Mouse (Mus musculus): Measurements from ENCODE around the gene Gnas.

Gene Gnas

DNA sequence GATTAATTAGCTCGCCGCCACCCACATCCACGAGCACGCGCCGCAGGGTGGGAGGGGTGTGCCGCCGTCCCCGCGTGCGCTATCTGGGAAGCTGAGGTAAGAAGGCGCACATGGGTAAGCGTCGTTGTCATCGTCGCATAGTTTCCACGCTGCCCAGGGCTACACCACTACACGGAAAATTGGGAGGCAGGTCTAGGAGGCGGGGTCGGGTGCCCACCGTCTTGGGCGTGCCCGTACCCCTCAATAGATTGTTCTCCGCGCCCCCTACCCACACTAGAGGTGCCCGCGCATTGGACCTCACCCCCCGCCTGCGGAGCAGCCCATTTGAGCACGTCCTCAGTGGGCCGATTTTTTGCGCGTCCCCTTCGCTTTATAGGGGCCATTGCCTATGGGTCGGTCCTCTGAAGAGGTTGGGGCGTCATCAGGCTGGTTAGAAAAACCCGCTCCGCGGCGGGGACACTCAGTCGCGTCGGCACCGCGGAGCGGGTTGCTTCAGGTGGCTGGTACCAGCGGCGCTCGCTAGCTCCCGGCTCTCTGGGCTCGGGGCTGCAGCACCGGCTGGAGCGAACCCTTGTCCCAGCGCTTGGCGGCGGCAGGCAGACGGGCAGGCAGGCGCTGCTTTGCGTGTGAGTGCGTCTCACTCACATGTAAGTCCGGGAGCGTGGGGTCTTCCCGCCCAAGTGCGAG is 43.3 kb downstream of the Gnas start:
- no peak for DNase-seq (ENCODE audit: extremely low read depth, low read depth, low spot score)

DNA sequence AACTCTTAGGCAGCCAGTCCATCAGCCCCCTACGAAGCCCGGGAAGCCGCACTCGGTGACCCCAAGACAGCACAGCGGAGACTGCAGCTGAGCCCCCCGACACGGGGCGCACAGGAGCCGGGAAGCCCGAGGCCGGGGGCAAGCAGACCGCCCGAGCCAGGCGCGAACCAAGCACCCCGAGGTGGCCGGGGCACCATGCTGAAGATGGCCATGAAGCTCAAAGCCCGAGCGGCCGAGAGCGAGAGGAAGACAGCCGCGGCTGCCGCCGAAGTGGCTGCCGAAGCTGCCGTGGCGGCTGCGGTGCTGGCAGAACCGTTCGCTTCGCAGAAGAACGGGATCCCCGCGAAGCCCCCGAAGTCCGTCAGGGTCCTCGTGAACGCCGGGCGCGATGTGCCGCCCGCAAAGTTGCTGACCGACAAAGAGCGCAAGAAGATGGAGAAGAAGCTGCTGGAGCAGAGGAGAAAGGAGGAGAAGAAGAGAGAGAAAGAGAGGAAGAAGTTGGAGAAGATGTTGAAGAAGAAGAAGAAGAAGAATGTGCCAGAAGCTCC is 44.3 kb downstream of the Gnas start:
- no peak for DNase-seq (ENCODE audit: extremely low read depth, low read depth, low spot score)

DNA sequence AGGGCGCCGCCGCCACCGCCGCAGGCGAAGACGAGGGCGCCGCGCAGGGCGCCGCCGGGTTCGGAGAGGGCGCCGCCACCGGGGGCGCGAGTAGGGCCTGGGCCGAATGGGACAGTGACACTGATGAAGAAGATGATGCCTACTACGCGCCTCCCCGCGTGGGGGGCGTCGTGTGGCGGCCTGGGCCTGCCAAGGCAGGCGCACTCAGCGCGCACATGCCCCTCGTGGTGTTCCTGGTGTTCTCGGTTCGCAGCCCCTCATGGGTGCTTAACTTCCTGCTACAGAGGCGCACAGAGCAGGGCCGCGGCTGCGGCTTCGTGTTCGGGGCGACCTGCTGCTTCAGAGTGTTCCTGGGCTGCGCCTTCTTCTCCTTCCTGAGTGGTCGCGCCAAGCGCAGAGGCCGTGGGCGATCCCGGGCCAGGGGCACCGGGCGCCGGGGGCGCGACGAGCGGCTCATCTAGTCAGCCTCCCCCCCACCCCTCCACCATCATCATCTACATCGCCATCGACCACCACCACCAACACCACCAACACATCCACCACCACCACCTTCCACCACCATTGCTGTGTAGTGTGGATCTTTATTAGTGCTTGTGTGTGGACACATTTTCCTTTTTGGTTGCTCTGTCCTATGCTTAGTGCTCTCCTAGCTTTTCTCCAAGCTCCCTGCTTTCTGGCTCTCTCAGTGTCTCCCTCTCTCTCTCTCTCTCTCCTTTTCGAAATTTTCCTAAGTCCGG is 45.0 kb downstream of the Gnas start:
- DNase-seq (ENCODE audit: extremely low read depth, low read depth, low spot score) = no peak

DNA sequence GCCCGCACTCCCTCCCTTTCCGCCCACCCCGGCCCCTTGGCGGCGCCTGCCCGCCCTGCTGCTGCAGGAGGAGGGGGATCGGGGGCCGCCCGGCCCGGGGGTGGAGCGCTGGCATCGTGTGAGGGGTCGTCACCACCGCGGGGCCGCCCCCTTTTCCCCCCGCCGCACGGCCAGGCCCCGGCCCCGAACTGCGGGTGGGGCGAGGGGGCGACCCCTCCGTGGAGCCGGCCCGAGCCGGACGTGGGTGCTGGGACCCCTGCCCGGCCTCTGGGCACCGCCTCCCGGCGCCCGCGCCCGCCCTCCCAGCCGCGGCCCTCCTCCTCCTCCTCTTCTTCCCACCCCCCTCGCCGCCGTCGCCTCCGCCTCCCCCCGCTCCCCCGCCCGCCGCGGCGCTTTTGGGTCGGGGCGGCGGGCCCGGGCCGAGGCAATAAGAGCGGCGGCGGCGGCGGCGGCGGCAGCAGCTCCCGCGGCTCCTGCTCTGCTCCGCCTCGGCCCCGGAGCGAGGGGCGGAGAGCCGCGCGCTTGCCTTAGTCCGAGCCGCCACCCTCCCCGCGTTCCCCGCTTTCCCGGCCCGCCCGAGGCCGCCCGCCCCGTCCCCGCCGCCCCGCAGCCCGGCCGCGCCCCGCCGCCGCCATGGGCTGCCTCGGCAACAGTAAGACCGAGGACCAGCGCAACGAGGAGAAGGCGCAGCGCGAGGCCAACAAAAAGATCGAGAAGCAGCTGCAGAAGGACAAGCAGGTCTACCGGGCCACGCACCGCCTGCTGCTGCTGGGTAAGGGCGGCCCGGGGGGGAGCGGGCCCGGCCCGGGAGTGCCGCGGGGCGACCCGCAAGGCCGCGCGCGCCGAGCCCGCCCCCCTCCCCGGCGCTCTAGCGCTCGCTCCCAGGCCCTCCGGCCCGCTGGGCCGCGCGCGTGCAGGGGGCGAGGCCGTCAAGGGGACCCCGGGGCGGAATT is 45.8 kb downstream of the Gnas start:
- DNase-seq (ENCODE audit: extremely low read depth, low read depth, low spot score) = no peak

DNA sequence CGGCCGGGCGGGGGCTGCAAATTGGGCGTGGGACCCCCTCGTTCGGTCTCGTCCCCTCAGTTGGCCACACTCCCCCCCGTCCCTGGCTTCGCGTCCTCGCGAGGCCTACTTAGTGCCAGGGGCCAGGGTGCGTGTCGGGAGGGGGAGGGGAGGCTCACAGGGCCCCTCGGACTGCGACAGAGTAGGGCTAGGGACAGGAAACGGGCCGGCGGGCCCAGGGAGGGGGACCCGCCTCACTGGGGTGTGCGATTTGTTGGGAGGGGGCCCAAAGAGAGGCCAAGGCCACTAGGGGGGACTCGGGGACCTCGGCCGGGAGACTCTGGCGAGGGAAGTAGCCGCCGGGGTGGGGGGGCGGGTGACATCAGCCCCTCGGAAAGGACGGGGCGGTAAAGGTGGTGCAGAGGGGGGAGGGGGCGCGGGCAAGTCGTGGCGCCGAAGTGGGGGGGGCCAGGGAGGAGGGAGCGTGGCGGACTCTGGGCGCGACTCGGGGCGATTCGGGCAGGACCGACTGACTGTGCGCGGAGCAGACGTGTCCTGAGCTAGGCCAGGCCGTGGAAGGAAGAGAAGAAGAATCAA is 46.6 kb downstream of the Gnas start:
- no peak for DNase-seq (ENCODE audit: extremely low read depth, low read depth, low spot score)

DNA sequence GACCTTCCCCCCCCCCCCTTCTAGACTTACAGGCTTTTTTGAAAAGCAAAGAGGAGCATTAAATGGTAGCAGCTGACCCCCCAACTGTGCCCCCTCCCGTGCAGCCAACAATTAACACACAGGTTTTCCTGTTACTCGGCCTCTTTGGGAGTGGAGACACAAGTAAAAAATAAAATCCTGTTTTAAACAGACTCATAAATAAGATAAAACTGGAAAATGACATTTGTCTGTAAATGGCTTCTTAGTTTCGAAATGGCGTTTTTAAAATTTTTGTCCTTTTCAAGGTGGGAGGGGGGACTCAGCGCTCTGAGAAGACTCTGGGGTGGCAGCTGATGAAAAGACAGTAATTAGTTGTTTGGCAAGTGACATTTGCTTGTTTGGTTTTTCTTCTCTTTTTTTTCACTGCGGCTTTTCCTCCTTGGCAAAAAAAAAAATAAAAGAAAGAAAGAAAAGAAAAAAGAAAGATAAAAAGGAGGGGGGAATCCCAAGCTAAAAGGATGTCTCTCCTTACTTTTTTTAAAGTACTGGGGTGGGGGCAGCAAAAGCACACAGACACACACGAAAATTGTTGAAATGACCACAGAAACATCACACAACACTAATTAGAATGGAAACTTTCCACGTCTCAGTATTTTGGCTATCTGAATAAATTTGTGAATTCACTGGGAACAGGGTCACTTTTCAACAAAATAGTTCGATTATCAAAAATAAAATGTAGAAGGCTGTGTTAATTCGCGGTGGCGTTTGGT is 47.3 kb downstream of the Gnas start:
- DNase-seq (ENCODE audit: extremely low read depth, low read depth, low spot score) = no peak

DNA sequence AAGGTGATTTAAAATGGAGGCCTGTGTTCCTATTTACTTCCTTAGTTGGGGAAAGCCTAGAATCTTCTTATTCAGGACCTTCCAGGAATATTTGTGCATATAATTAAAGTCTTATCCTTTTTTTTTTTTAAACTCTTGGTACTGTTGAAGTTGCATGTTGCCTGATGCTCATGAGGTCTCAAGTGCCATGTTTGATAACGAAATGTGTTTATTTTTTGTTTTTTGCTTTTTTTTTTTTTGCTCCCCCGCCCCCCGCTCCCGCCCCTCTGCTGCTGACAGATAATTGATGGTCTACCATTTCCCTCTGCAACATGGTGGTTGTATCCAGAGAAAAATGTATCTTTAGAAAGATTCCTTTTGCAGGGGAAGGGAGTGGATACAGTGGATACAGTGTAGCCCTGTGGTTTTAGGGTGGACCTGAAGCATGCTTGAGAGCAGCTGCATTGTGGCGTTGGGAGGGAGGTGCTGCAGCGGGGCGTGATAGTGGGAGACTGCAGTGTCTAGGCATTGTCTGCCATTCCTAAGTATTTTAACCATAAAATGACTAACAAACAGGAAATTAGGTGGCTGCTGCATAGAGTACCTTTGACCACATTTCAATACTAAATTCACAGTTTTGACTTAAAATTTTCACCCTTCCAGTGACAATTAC is 49.2 kb downstream of the Gnas start:
- no peak for DNase-seq (ENCODE audit: extremely low read depth, low read depth, low spot score)

DNA sequence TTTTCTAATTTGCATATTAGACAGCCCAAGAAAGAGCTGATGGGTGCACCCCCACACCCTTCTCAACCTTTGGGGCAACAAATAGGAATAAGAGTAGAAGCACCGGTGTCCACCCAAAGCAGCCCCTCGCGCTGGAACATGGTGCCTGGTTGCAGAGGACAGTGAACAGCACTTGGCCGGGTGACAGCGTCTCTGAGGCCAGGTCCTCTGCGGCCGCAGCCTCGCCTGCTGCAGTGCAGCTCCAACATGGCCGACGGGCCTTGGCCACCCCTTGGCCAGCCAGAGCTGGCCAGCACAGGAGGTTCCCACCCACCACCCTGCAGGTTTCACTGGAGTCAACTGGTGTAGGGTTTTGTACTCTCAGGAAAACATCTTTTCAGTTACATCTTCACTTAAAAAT is 50.3 kb downstream of the Gnas start:
- no peak for DNase-seq (ENCODE audit: extremely low read depth, low read depth, low spot score)

DNA sequence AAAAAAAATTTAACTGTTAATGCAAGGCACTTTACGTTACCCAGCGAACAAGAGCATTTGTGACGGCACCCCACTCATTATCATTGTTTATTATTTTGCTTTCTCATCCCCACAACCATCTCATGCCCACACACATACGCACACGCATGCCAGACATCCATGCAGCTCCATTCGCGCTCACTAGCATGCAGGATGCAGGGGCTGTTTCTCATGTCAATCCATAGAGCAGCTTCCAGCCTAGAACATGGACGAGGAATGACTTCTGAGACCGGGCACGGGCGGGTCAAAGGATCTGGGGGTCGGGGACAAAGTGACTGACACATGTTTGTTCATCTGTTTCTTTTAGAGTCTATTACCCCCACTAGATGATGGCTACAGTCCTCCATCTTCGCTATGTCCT is 53.2 kb downstream of the Gnas start:
- no peak for DNase-seq (ENCODE audit: extremely low read depth, low read depth, low spot score)

DNA sequence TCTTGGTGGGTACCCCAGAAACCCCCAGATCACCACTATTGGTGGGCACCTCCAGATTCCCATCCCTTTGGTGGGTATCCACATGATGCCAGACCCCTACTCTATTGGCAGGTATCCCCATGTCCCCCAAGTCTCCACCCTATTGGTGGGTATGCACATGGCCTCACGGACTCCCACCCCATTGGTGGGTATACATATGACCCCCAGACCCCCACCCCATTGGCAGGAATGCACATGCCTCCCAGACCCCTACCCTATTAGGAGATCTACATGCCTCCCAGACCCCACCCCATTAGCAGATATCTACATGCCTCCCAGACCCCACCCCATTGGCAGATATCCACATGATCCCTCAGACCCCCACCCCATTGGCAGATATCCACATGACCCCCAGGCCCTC is 55.6 kb downstream of the Gnas start:
- DNase-seq (ENCODE audit: extremely low read depth, low read depth, low spot score) = no peak

DNA sequence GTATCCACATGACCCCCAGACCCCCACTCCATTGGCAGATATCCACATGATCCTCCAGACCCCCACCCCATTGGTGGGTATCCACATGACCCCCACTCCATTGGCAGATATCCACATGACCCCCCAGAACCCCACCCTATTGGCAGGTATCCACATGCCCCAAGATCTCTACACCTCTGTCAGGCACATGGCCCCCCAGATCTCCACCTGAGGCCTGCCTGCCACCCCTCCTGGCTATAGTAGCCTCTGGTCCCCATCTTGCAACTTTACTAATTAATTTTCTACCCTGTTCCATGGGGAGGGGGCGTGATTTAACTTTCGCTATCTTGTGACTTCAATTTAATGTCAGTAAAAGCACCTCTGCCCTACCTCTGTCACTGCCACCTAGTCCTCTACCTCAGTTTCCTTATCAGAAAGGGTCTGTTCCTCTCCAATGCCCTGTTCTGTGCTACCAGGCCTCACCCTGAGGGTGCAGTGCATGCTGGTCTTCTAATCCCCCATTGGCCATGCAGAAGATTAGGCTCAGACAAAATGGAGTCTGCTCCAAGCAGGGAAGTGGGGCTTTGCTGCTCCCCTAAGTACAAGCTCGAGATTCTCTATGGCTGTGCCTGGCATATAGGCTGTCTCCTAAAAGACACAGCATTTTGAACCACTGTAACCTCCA is 56.2 kb downstream of the Gnas start:
- DNase-seq (ENCODE audit: extremely low read depth, low read depth, low spot score) = no peak

DNA sequence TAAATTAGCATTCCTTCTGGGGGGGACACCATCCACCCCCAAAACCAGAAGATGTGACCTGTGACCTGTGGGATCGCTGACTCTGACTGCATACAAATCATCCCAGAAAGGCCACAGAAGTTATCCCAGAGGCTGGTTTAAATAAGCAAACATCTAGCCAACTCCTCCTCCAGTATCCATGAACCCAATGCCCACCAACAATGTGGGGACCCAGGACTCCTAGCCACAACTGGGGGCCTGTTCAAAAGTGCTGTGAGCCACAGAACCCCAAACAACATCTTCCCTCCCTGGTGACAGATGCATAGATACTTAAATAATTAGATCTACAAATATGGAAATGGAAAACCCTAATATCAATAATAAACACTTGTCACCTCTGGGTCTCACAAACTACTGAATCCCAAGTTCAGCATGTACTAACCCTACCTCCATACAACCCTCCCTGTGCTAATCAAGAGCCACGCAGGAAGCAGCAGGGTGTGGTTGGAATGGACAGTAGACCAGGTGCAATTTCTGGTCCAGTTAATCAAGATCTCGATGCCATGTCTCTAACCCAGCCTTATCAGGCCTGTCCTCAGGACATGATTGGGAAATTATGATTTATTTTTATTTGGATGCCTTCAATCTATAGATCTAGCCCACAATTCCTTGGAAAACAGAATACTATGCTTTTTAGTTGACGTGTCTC is 56.9 kb downstream of the Gnas start:
- no peak for DNase-seq (ENCODE audit: extremely low read depth, low read depth, low spot score)

DNA sequence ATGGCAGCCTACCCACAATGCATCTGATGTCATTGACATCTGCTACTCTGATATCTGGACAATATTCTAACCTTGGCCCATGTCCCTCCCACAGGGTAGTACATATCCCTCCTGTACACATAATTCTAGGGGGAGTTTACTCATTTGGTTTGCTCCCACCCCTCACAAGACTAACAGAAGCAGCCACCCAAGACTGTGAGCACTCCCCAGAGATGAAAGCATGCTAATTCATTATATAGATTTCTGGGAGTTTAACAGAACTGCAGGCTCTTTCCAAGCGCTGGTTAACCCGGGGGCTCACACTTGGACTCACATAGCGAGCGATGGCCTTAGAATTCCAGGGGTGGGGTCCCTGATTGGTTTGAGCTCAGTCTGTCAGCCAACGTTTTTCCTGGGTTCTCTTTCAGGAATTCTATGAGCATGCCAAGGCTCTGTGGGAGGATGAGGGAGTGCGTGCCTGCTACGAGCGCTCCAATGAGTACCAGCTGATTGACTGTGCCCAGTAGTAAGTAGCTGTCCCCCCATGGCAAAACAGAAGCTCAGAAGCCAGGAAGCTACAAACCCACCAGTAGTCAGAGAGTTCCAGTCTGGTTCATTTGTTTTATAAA is 58.8 kb downstream of the Gnas start:
- no peak for DNase-seq (ENCODE audit: extremely low read depth, low read depth, low spot score)

DNA sequence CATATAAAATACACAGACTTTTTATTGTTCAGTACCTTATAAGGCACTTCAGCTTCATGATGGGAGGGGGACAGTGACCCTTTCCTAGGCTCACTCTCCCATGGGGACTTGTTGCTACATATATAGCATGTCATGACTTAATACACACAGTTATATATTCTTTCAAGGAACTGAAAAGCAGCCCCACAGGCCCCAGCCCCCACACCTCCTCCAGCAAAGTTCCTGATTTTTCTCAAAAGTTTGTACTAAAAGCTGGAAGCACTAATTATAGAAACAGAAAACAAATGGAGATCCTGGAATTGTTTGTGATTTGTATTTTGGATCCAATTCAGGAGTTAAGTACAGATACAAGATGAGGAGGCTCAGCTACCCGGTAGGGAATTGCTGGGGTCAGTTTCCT is 59.4 kb downstream of the Gnas start:
- DNase-seq (ENCODE audit: extremely low read depth, low read depth, low spot score) = no peak

DNA sequence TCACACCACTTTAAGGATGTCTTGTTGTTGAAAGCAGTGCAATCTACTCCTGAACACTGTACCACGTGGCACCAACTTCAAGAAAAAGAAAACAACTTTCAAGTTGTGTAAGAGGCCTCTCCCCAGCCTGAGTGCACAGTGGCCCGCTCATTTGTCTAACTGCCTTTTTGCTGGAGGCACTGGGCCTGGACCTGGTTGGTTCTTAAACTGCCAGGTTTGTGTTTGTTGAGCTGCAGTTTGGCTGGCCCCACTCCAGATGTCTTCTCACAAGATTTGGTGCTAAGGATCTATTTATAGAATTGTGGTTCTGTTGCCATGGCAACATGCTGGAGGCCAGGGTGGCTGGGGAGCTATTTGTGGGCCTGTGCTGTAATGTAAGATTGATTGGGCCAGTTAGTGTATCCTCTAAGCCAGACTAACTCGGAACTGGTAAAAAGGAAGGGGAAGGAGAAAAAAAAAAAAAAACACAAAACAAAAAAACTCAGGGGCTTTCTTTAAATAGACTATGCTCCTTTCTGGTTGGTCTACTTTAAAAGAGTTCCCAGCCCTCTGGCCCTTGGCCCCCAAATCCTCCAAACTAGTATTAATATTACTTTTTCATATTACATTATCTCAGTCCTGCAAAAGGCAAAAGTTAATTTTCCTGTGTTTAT is 60.0 kb downstream of the Gnas start:
- peak; percentile 37 for DNase-seq (ENCODE audit: extremely low read depth, low read depth, low spot score)

DNA sequence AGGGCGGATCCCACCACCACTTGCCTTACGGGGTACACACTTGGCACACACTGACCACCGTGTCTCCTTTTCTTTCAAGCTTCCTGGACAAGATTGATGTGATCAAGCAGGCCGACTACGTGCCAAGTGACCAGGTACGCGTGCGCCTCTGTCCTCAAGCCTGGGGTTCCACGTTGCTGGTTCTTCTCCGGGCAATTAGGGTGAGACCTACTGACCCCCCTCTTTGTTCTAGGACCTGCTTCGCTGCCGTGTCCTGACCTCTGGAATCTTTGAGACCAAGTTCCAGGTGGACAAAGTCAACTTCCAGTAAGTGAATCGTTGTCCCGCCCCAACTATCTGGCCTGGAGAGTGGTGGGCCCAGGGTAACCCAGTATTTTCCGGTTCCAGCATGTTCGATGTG is 60.9 kb downstream of the Gnas start:
- no peak for DNase-seq (ENCODE audit: extremely low read depth, low read depth, low spot score)

DNA sequence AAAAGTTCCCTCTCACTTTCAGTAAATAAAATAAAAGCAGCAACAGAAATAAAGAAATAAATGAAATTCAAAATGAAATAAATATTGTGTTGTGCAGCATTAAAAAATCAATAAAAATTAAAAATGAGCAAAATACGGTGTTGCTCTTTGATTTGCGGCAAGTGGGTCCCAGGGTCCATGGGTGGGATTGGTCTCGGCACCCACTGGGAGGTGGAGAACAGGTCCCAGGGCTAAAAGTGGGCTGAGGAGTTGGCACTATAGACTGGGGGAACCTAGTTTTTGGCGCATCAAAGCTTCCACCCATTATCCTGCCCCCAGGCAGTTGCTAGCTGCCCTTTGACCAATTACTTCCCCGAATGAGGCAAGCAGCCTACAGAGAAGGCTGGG is 62.5 kb downstream of the Gnas start, which contains the start of gene Gm20721:
Gene Gm20721, minus strand, starts transcription at position 101 of the 387 bp plus-strand sequence.
- DNase-seq (ENCODE audit: extremely low read depth, low read depth, low spot score) = no peak

Data from fat pad, adult 2 months (tissue).